Mouse (Mus musculus): ENCODE results near the gene Rprml.
A peak's percentile ranks its signal among the peaks of the same experiment; 100 is the strongest.

Rprml gene

GRCm38 (mm10) chr11:103649301-103649982, at the start of gene Rprml:
TSS of gene Rprml (plus strand) at chr11:103649570.
- DNase-seq (ENCODE audit: low spot score in 2 of 2), result no peak

- DNase-seq (ENCODE audit: low spot score in 2 of 2), result no peak
Observed at GRCm38 (mm10) chr11:103606611-103607010, 42.8 kb upstream of the Rprml start.

GRCm38 (mm10) chr11:103610772-103611171, 38.6 kb upstream of the Rprml start:
- no peak for DNase-seq (ENCODE audit: low spot score in 2 of 2)

- DNase-seq (ENCODE audit: low spot score in 2 of 2), result no peak
Observed at GRCm38 (mm10) chr11:103621040-103621439, 28.3 kb upstream of the Rprml start, which contains the start of gene Gm884. TSS of gene Gm884 (minus strand) at chr11:103621140.

- peak; percentile 15 to 49 for DNase-seq (ENCODE audit: low spot score in 2 of 2)
Observed at GRCm38 (mm10) chr11:103627453-103627852, 21.9 kb upstream of the Rprml start.

- peak in 1 of 2 experiments; percentile 55 for DNase-seq (ENCODE audit: low spot score in 2 of 2)
Observed at GRCm38 (mm10) chr11:103634806-103635205, 14.6 kb upstream of the Rprml start.

GRCm38 (mm10) chr11:103635481-103635880, 13.9 kb upstream of the Rprml start:
- DNase-seq (ENCODE audit: low spot score in 2 of 2), result peak in 1 of 2 experiments; percentile 20

GRCm38 (mm10) chr11:103636261-103636660, 13.1 kb upstream of the Rprml start:
- peak in 1 of 2 experiments; percentile 53 for DNase-seq (ENCODE audit: low spot score in 2 of 2)

- peak in 1 of 2 experiments; percentile 38 for DNase-seq (ENCODE audit: low spot score in 2 of 2)
Observed at GRCm38 (mm10) chr11:103638790-103639189, 10.6 kb upstream of the Rprml start, which contains the start of gene Lyzl6. TSS of gene Lyzl6 (minus strand) at chr11:103638890.

- DNase-seq (ENCODE audit: low spot score in 2 of 2), result peak in 1 of 2 experiments; percentile 58
Observed at GRCm38 (mm10) chr11:103639407-103639946, 9.9 kb upstream of the Rprml start.

- peak in 1 of 2 experiments; percentile 30 for DNase-seq (ENCODE audit: low spot score in 2 of 2)
Observed at GRCm38 (mm10) chr11:103643211-103643610, 6.2 kb upstream of the Rprml start.

- no peak for DNase-seq (ENCODE audit: low spot score in 2 of 2)
Observed at GRCm38 (mm10) chr11:103645731-103646130, 3.6 kb upstream of the Rprml start.

GRCm38 (mm10) chr11:103646301-103646700, 3.1 kb upstream of the Rprml start:
- DNase-seq (ENCODE audit: low spot score in 2 of 2), result no peak

GRCm38 (mm10) chr11:103647921-103648620, 1.3 kb upstream of the Rprml start:
- peak; percentile 37 to 55 for DNase-seq (ENCODE audit: low spot score in 2 of 2)

- no peak for DNase-seq (ENCODE audit: low spot score in 2 of 2)
Observed at GRCm38 (mm10) chr11:103648656-103649055, 714 bp upstream of the Rprml start.

- DNase-seq (ENCODE audit: low spot score in 2 of 2), result no peak
Observed at GRCm38 (mm10) chr11:103649983-103650493, 668 bp downstream of the Rprml start.

- no peak for DNase-seq (ENCODE audit: low spot score in 2 of 2)
Observed at GRCm38 (mm10) chr11:103651426-103651825, 2.1 kb downstream of the Rprml start.

GRCm38 (mm10) chr11:103653359-103653965, 4.1 kb downstream of the Rprml start:
- DNase-seq (ENCODE audit: low spot score in 2 of 2), result no peak

- DNase-seq (ENCODE audit: low spot score in 2 of 2), result no peak
Observed at GRCm38 (mm10) chr11:103656520-103656919, 7.2 kb downstream of the Rprml start.

GRCm38 (mm10) chr11:103658189-103658588, 8.8 kb downstream of the Rprml start:
- no peak for DNase-seq (ENCODE audit: low spot score in 2 of 2)

- DNase-seq (ENCODE audit: low spot score in 2 of 2), result no peak
Observed at GRCm38 (mm10) chr11:103661863-103662262, 12.5 kb downstream of the Rprml start.

GRCm38 (mm10) chr11:103662546-103662945, 13.2 kb downstream of the Rprml start:
- DNase-seq (ENCODE audit: low spot score in 2 of 2), result no peak

Measured in urinary bladder, postnatal 4 days (tissue).